Mouse (Mus musculus): ENCODE measurements around the gene Sdccag8. TPM values are rescaled to one million over a fixed set of nuclear protein-coding genes. Genes with fewer than 3 reads are reported as not detected.

Gene Sdccag8
- total RNA-seq (2022) = 10 to 100 TPM in 3 of 4 experiments, 1 to 10 TPM in 1; 9.7 to 20.9 (median 12.7) TPM

- peak; percentile 96 for DNase-seq
These were observed at the start of gene Sdccag8 for GRCm38 (mm10) chr1:176814591-176815062. TSS of gene Sdccag8 (plus strand) at chr1:176814660.

GRCm38 (mm10) chr1:176774533-176774932 lies 39.9 kb upstream of the Sdccag8 start:
- DNase-seq = no peak

GRCm38 (mm10) chr1:176789326-176789725 lies 25.1 kb upstream of the Sdccag8 start:
- DNase-seq = no peak

- DNase-seq = no peak
These were observed 22.3 kb upstream of the Sdccag8 start for GRCm38 (mm10) chr1:176792175-176792574.

- DNase-seq = no peak
These were observed 15.8 kb upstream of the Sdccag8 start for GRCm38 (mm10) chr1:176798673-176799072.

GRCm38 (mm10) chr1:176800728-176801365 lies 13.6 kb upstream of the Sdccag8 start:
- DNase-seq = no peak

GRCm38 (mm10) chr1:176810161-176810560 lies 4.3 kb upstream of the Sdccag8 start:
- no peak for DNase-seq

- DNase-seq = no peak
These were observed 2.6 kb upstream of the Sdccag8 start for GRCm38 (mm10) chr1:176811892-176812291.

GRCm38 (mm10) chr1:176812491-176813291 lies 1.8 kb upstream of the Sdccag8 start:
- DNase-seq = no peak

- DNase-seq = peak; percentile 52
These were observed 996 bp upstream of the Sdccag8 start for GRCm38 (mm10) chr1:176813292-176814035.

- DNase-seq = peak; percentile 91
These were observed 432 bp upstream of the Sdccag8 start, which contains the start of gene Cep170 for GRCm38 (mm10) chr1:176814036-176814420. TSS of gene Cep170 (minus strand) at chr1:176814067.

- no peak for DNase-seq
These were observed 2.3 kb downstream of the Sdccag8 start for GRCm38 (mm10) chr1:176816728-176817127.

GRCm38 (mm10) chr1:176818147-176818546 lies 3.7 kb downstream of the Sdccag8 start:
- DNase-seq = no peak

- DNase-seq = peak; percentile 64
These were observed 4.3 kb downstream of the Sdccag8 start for GRCm38 (mm10) chr1:176818763-176819162.

- DNase-seq = no peak
These were observed 7.5 kb downstream of the Sdccag8 start for GRCm38 (mm10) chr1:176821929-176822328.

- DNase-seq = no peak
These were observed 8.5 kb downstream of the Sdccag8 start for GRCm38 (mm10) chr1:176822949-176823348.

GRCm38 (mm10) chr1:176823889-176824288 lies 9.4 kb downstream of the Sdccag8 start:
- DNase-seq = no peak

- no peak for DNase-seq
These were observed 10.2 kb downstream of the Sdccag8 start for GRCm38 (mm10) chr1:176824611-176825010.

GRCm38 (mm10) chr1:176825084-176825483 lies 10.6 kb downstream of the Sdccag8 start:
- DNase-seq = no peak

GRCm38 (mm10) chr1:176826186-176826585 lies 11.7 kb downstream of the Sdccag8 start:
- no peak for DNase-seq

GRCm38 (mm10) chr1:176826931-176827330 lies 12.5 kb downstream of the Sdccag8 start:
- no peak for DNase-seq

- peak; percentile 87 for DNase-seq
These were observed 12.9 kb downstream of the Sdccag8 start for GRCm38 (mm10) chr1:176827365-176827764.

- DNase-seq = no peak
These were observed 13.6 kb downstream of the Sdccag8 start for GRCm38 (mm10) chr1:176827945-176828485.
